Mouse (Mus musculus) midbrain, embryonic 16.5 days (tissue): ENCODE measurements around the gene Cops8. TPM values are rescaled to one million over a fixed set of nuclear protein-coding genes. Genes with fewer than 3 reads are reported as not detected.

Experiments
- ATAC-seq: fragments of 200-750 bp; cut with Nextera tagmentation; 2 replicates; pipeline ENCODE4 v1.8.0; 2017; ENCODE audit warnings: moderate TSS enrichment
- H3K27ac ChIP-seq: fragments of 300-500 bp; sonication (generic); 2 replicates; pipeline ENCODE4 v1.5.1; 2014; ENCODE audit warnings: mild to moderate bottlenecking, low read length, mixed read lengths
- H3K27me3 ChIP-seq: fragments of 300-500 bp; sonication (generic); 2 replicates; pipeline ENCODE4 v1.6.1; 2014; ENCODE audit warnings: low read depth, low read length, mixed read lengths; ENCODE audit not compliant: control insufficient read depth, insufficient read depth
- H3K36me3 ChIP-seq: fragments of 300-500 bp; sonication (generic); 2 replicates; pipeline ENCODE4 v1.6.1; 2014; ENCODE audit warnings: mild to moderate bottlenecking, low read length, moderate library complexity, mixed read lengths; ENCODE audit not compliant: control insufficient read depth, insufficient read depth
- H3K4me1 ChIP-seq: fragments of 300-500 bp; sonication (generic); 2 replicates; pipeline ENCODE4 v1.6.1; 2014; ENCODE audit warnings: mild to moderate bottlenecking, low read length, mixed read lengths; ENCODE audit not compliant: control insufficient read depth, insufficient read depth
- H3K4me2 ChIP-seq: fragments of 300-500 bp; sonication (generic); 2 replicates; pipeline ENCODE4 v1.6.1; 2014; ENCODE audit warnings: mild to moderate bottlenecking, low read length, mixed read lengths
- H3K4me3 ChIP-seq: fragments of 300-500 bp; sonication (generic); 2 replicates; pipeline ENCODE4 v1.5.1; 2014; ENCODE audit warnings: low read depth, mild to moderate bottlenecking, low read length, moderate library complexity, mixed read lengths
- H3K9ac ChIP-seq: fragments of 300-500 bp; sonication (generic); 2 replicates; pipeline ENCODE4 v1.6.1; 2014; ENCODE audit warnings: low read depth, low read length, mixed read lengths
- H3K9me3 ChIP-seq: fragments of 300-500 bp; sonication (generic); replicated peaks from 2 replicates; pipeline ENCODE4 v1.6.1; 2014; ENCODE audit warnings: mild to moderate bottlenecking, low read length, mixed read lengths; ENCODE audit not compliant: control insufficient read depth, poor library complexity, severe bottlenecking
- WGBS: fragments of 180-500 bp; shearing (Covaris S2); extraction: QIAGEN DNeasy Blood & Tissue Kit; methylation state at CpG from one replicate; pipeline ENCODE4 v1.1.7; 2014; 5-methylcytosine and 5-hydroxymethylcytosine counted together
- polyA plus RNA-seq: library from polyadenylated mRNA; unstranded; fragments of >200 nt; fragmentation: Nextera tagmentation; extraction: Ambion mirVana; gene quantifications from 2 replicates; pipeline ENCODE4 v1.2.1, GENCODE M21; 2015

The Cops8 gene
- polyA plus RNA-seq, 1 experiment from 2014 or later, result 187 TPM

DNA sequence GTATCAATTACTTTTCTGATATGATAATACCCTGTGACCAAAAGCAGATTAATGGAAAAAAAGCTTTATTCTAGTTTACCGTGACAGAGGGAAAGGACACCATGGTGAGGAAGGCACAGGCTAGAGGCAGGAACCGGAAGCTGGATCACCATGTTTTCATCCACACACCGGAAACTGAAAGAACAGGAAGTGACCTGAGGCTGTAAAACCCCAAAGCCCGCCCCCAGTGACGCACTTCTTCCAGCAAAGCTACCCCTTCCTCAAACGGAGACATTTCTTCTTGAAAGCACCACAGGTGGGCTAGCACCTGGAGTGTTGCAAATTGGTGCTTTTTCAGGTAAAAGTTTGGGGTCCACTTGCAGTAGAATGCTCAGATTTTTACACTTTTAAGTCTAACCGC lies 20.1 kb upstream of the Cops8 start:
- no peak for ATAC-seq
- no peak overlapping the region for H3K4me2 ChIP-seq
- H3K27ac ChIP-seq, result no peak overlapping the region
- H3K9ac ChIP-seq, result no peak overlapping the region
- WGBS, result 77% methylated on average over 7 of the region's 7 CpGs
- H3K4me1 ChIP-seq, result 0 out of 2 replicates have a peak, but pooled peaks cover 3% of the 10 kb centered on the region
- no peaks in the 10 kb centered on the region for H3K9me3 ChIP-seq
- H3K27me3 ChIP-seq, result no peaks in the 10 kb centered on the region
- H3K36me3 ChIP-seq, result no peaks in the 10 kb centered on the region
- H3K4me3 ChIP-seq, result no peak overlapping the region

DNA sequence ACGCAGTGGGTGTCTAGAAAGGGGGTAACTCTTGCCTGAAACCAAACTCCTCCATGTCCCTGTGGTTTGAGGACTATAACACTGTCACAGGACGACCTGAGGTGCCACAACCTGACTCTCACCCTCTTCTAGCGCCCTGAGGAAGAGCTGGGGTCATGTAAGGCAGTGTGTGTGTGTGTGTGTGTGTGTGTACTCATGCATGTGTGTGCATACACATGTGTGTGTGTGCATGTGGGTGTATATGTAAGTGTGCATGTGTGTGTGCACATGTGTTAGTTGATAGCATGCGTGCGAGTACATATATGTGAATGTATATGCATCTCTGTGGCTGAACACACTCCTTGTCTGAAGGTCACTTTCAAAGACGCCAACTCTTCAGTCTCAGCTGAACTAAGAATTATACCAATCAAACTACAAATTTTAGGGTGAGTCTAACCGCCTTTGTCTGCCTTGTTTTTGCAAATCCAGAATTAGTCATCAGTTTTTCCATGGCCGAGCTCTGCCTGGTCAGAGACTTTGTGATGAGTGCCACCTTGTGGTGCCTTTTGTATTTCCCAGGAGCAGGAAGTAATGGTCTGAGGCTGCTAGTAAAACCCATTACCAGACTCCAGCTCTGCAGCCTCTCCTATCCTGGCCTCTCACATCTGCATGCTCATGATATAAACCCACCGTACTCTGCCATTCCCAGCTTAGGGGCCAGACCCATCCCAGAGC lies 14.6 kb upstream of the Cops8 start:
- H3K4me3 ChIP-seq, result no peak overlapping the region
- H3K9me3 ChIP-seq, result no peaks in the 10 kb centered on the region
- no peaks in the 10 kb centered on the region; the same call in 1 of the 2 replicates for H3K27me3 ChIP-seq
- H3K4me2 ChIP-seq, result no peak overlapping the region
- peak; percentile 77 for ATAC-seq
- H3K36me3 ChIP-seq, result no peaks in the 10 kb centered on the region
- no peak overlapping the region for H3K9ac ChIP-seq
- no peaks in the 10 kb centered on the region for H3K4me1 ChIP-seq
- WGBS, result 63% methylated on average over 9 of the region's 9 CpGs
- H3K27ac ChIP-seq, result no peak overlapping the region

DNA sequence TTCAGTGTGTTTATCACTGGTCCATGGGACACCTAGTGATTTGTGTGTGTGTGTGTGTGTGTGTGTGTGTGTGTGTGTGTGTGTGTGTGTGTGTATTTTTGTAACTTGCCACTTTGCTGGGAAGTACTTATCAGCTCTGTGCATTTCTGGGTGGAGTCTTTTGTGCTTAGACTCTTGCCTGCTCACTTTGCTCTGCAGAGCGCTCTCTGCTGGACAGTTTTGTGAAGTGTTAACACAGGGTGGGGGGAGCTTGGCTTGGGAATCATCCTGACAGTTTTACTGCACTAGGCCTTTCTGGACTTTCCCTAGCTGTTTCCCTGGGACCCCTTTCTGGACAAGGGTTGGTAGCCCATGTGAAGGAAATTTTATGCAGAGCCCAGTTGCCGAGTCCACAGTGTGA lies 12.0 kb upstream of the Cops8 start:
- no peaks in the 10 kb centered on the region for H3K4me1 ChIP-seq
- no peak overlapping the region for H3K4me3 ChIP-seq
- ATAC-seq, result no peak; the same call in 1 of the 2 replicates
- H3K27ac ChIP-seq, result no peak overlapping the region
- H3K9ac ChIP-seq, result no peak overlapping the region
- no peaks in the 10 kb centered on the region for H3K9me3 ChIP-seq
- no peaks in the 10 kb centered on the region for H3K36me3 ChIP-seq
- peaks cover 7% of the 10 kb centered on the region; the same call in 1 of the 2 replicates for H3K27me3 ChIP-seq
- H3K4me2 ChIP-seq, result no peak overlapping the region
- WGBS, result 41% methylated on average over 2 of the region's 2 CpGs

DNA sequence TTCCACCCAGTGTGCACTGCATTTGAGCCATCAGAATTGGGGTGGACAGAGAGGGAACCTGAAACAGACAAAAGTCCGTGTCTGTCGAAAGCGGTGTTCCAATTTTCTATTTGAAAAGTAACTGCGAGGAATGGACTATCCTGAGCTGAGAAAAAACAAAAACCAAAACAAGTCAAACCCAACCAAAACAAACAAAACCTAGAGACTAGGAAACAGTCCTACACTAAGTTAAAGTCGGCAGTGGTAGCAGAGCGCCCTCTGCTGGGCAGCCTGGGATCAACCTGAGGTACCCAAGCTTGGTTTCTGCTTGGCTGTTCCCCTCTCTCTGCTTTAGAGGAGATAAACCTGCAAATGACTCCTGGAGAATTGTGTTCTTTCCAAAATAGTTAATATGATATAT lies 10.0 kb upstream of the Cops8 start:
- H3K27ac ChIP-seq, result no peak overlapping the region
- peaks cover 7% of the 10 kb centered on the region; the same call in 1 of the 2 replicates for H3K27me3 ChIP-seq
- ATAC-seq, result peak; percentile 63; the same call in 1 of the 2 replicates
- H3K4me2 ChIP-seq, result no peak overlapping the region
- H3K9me3 ChIP-seq, result no peaks in the 10 kb centered on the region
- no peak overlapping the region for H3K9ac ChIP-seq
- H3K36me3 ChIP-seq, result no peaks in the 10 kb centered on the region
- no peaks in the 10 kb centered on the region for H3K4me1 ChIP-seq
- no peak overlapping the region for H3K4me3 ChIP-seq
- WGBS, result 20% methylated on average over 6 of the region's 6 CpGs

DNA sequence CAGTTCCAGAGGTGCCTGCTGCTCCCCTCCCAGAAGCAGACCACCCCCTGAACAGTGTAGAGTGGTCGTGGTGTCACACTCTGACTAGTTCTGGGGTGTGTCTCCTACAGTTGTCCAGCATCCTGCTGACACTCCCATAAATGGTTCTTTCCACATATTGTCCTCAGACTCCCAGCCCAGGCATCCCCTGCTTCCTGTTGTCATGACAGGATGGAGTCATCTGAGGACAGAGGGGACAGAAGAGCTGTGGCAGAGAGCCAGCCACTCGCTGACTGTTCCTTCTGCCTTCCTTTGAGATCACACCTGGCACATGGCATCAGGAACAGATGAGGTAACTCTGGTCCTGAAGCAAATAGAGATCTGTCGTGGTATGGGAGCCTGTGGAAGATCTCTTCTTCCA lies 3.6 kb upstream of the Cops8 start:
- H3K36me3 ChIP-seq, result no peaks in the 10 kb centered on the region
- H3K9ac ChIP-seq, result no peak overlapping the region
- H3K4me3 ChIP-seq, result no peak overlapping the region
- WGBS, result 52% methylated on average over 3 of the region's 3 CpGs
- H3K27ac ChIP-seq, result no peak overlapping the region
- H3K9me3 ChIP-seq, result no peaks in the 10 kb centered on the region
- peaks cover 6% of the 10 kb centered on the region for H3K4me1 ChIP-seq
- peaks cover 7% of the 10 kb centered on the region for H3K27me3 ChIP-seq
- H3K4me2 ChIP-seq, result no peak overlapping the region
- ATAC-seq, result no peak

DNA sequence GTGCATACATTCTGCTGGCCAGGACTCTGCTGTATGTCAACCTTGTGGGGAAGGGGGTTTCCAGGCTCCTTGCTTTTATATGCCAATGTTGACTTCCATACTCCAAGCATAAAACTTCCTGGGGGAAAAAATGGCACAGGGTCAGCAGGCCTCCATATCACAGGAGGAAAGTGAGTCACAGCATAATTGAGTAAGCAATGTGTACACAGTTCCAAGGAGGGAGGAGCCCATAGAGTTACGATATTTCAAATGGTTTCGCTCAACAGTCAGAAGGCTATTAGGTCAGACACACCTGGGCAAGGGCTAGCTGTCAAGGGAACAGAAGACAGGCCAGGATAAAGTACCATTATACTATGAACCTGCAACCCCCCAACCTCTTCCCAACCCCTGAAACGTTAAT lies 1.7 kb upstream of the Cops8 start:
- no peaks in the 10 kb centered on the region for H3K9me3 ChIP-seq
- peaks cover 11% of the 10 kb centered on the region for H3K4me1 ChIP-seq
- no peak overlapping the region for H3K4me3 ChIP-seq
- H3K27me3 ChIP-seq, result peaks cover 4% of the 10 kb centered on the region
- no peak overlapping the region for H3K4me2 ChIP-seq
- no peak overlapping the region for H3K27ac ChIP-seq
- WGBS, result 72% methylated on average over 3 of the region's 3 CpGs
- no peaks in the 10 kb centered on the region for H3K36me3 ChIP-seq
- no peak overlapping the region for H3K9ac ChIP-seq
- no peak for ATAC-seq

DNA sequence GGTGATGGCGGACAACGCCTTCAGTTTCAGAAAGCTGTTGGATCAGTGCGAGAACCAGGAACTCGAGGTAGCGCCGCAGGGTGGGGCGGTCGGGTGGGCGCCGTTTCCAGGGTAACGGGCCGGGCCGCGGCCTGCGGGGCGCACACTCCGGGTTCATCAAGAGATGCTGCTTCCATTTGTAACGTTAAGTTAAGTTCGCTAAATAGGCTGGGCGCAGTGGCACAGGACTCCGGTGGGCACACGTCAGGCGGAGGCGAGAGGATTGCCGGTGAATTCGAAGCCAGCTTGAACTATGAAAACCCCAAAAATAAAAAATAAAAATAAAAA lies 743 bp downstream of the Cops8 start:
- Histone ChIP-seq H3K9ac (peak overlapping the region; percentile 88), H3K27me3 (peaks cover 2% of the 10 kb centered on the region), H3K27ac (peak overlapping the region; percentile 70), H3K4me2 (peak overlapping the region; percentile 80), H3K36me3 (peaks cover 12% of the 10 kb centered on the region), H3K4me3 (peak overlapping the region; percentile 90), H3K4me1 (peaks cover 11% of the 10 kb centered on the region), H3K9me3 (no peaks in the 10 kb centered on the region)
- peak; percentile 81 for ATAC-seq
- 2% methylated on average over 25 of the region's 26 CpGs for WGBS

DNA sequence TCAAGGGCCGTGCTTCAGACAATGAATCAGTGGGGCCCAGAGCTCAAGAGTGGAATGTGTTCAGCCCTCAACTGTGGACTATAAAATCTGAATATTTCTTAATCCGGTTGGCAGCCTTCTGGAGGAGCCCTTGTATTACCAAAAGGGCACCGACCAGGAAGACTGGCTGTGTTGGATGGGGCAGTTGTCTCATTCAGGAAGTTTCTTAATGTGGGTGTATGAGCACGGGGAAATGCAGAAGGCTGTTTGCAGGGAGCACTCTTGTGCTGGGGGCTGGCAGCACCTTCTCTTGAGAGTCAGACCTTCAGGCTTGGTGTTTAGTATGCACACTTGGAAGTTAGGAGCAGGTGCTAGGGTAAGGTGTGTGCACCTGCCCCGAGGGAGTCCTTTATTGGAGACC lies 6.6 kb downstream of the Cops8 start:
- no peaks in the 10 kb centered on the region for H3K9me3 ChIP-seq
- no peaks in the 10 kb centered on the region for H3K27me3 ChIP-seq
- H3K27ac ChIP-seq, result no peak overlapping the region
- ATAC-seq, result no peak
- peaks cover 4% of the 10 kb centered on the region for H3K4me1 ChIP-seq
- 96% methylated on average over 5 of the region's 5 CpGs for WGBS
- peaks cover 57% of the 10 kb centered on the region for H3K36me3 ChIP-seq
- H3K4me2 ChIP-seq, result no peak overlapping the region
- no peak overlapping the region for H3K9ac ChIP-seq
- H3K4me3 ChIP-seq, result no peak overlapping the region

DNA sequence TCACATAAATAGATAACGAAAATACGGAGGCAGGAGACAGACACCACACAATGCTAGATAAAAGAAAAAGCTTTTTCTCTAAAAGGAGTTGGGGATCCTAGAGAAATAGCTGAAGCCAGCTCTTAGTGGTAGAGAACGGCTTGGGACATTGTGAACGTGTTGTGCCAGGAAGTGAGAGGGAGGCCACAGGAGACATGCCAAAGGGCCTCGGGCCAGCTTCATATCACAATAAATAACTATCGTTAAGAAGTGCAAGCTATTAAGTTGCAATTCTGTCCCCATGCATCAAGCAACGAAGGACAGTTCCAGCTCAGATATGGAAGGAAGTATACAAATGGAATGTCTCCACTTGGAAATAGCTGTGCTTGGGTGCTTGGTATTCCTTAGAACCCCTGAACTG lies 14.5 kb downstream of the Cops8 start:
- Histone ChIP-seq H3K36me3 (peaks cover 16% of the 10 kb centered on the region), H3K27me3 (no peaks in the 10 kb centered on the region), H3K27ac (no peak overlapping the region), H3K4me3 (no peak overlapping the region), H3K4me1 (no peaks in the 10 kb centered on the region), H3K9ac (no peak overlapping the region), H3K4me2 (no peak overlapping the region), H3K9me3 (no peaks in the 10 kb centered on the region)
- WGBS, result 90% methylated on average over 7 of the region's 7 CpGs
- ATAC-seq, result no peak
